Mouse (Mus musculus) heart, embryonic 14.5 days (tissue): ENCODE measurements around the gene Dydc2. TPM values are rescaled to one million over a fixed set of nuclear protein-coding genes. Genes with fewer than 3 reads are reported as not detected.

Experiments
- ATAC-seq: fragments of 200-750 bp; cut with Nextera tagmentation; 2 replicates; pipeline ENCODE4 v1.8.0; 2017; ENCODE audit warnings: low read depth, moderate TSS enrichment; ENCODE audit not compliant: insufficient number of reproducible peaks, insufficient read depth, low FRiP score
- H3K27ac ChIP-seq, 2 experiments: fragments of 200-500 bp in 1 of 2; fragments of 300-500 bp in 1 of 2; sonication (generic) in 1 of 2; replicated peaks in 1 of 2; 2 replicates each; pipeline ENCODE4 v1.5.1; 2012 to 2014; ENCODE audit warnings: low read depth in 2 of 2, low read length in 2 of 2, control low read depth in 1 of 2, mild to moderate bottlenecking in 1 of 2, mixed read lengths in 1 of 2; ENCODE audit not compliant: control insufficient read depth in 1 of 2, insufficient read depth in 1 of 2
- H3K27me3 ChIP-seq: fragments of 300-500 bp; sonication (generic); 2 replicates; pipeline ENCODE4 v1.6.1; 2014; ENCODE audit warnings: mild to moderate bottlenecking, low read length, control low read depth; ENCODE audit not compliant: control insufficient read depth, insufficient read depth
- H3K36me3 ChIP-seq: fragments of 300-500 bp; sonication (generic); 2 replicates; pipeline ENCODE4 v1.6.1; 2014; ENCODE audit warnings: mild to moderate bottlenecking, control low read depth, low read length, mixed read lengths; ENCODE audit not compliant: control insufficient read depth, insufficient read depth
- H3K4me1 ChIP-seq, 2 experiments: fragments of 200-500 bp in 1 of 2; fragments of 300-500 bp in 1 of 2; sonication (generic) in 1 of 2; 2 replicates each; pipeline ENCODE4 v1.6.1; 2012 to 2014; ENCODE audit warnings: low read length in 2 of 2, control low read depth in 1 of 2, mixed read lengths in 1 of 2; ENCODE audit not compliant: control insufficient read depth in 2 of 2, insufficient read depth in 2 of 2
- H3K4me2 ChIP-seq: fragments of 300-500 bp; sonication (generic); 2 replicates; pipeline ENCODE4 v1.6.1; 2014; ENCODE audit warnings: mild to moderate bottlenecking, low read length
- H3K4me3 ChIP-seq, 2 experiments: fragments of 200-500 bp in 1 of 2; fragments of 300-500 bp in 1 of 2; sonication (generic) in 1 of 2; 2 replicates each; pipeline ENCODE4 v1.5.1; 2012 to 2014; ENCODE audit warnings: low read length in 2 of 2, mild to moderate bottlenecking in 2 of 2, control low read depth in 1 of 2, low read depth in 1 of 2, moderate library complexity in 1 of 2; ENCODE audit not compliant: control insufficient read depth in 1 of 2, insufficient read depth in 1 of 2
- H3K9ac ChIP-seq: fragments of 300-500 bp; sonication (generic); 2 replicates; pipeline ENCODE4 v1.6.1; 2014; ENCODE audit warnings: mild to moderate bottlenecking, low read length
- H3K9me3 ChIP-seq: fragments of 300-500 bp; sonication (generic); 2 replicates; pipeline ENCODE4 v1.6.1; 2016; ENCODE audit warnings: low read length, control low read depth; ENCODE audit not compliant: control insufficient read depth
- WGBS: fragments of 180-500 bp; shearing (Covaris S2); extraction: QIAGEN DNeasy Blood & Tissue Kit; methylation state at CpG from one replicate; pipeline ENCODE4 v1.1.7; 2014; 5-methylcytosine and 5-hydroxymethylcytosine counted together
- polyA plus RNA-seq: library from polyadenylated mRNA; unstranded; fragments of >200 nt; fragmentation: Nextera tagmentation; extraction: Ambion mirVana; gene quantifications from 2 replicates; pipeline ENCODE4 v1.2.1, GENCODE M21; 2014

The Dydc2 gene
- polyA plus RNA-seq, 1 experiment from 2014 or later, result 0.34 TPM

- peaks cover 13 to 24% of the 10 kb centered on the region in 2 experiments for H3K4me1 ChIP-seq
- H3K9ac ChIP-seq, result 0 out of 2 replicates have a peak overlapping the region, but pooled peaks have one; percentile 3
- H3K4me2 ChIP-seq, result peak overlapping the region; percentile 53
- no peak for ATAC-seq
- H3K9me3 ChIP-seq, result no peaks in the 10 kb centered on the region
- H3K27me3 ChIP-seq, result no peaks in the 10 kb centered on the region
- no peaks in the 10 kb centered on the region for H3K36me3 ChIP-seq
- WGBS, result 2% methylated on average over 5 of the region's 5 CpGs
- peak overlapping the region; percentile 41 to 80 for H3K27ac ChIP-seq
- no peak overlapping the region; a peak in 1 of 4 replicates for H3K4me3 ChIP-seq
Measured at GRCm38 (mm10) chr14:41017460-41017859, 51.5 kb downstream of the Dydc2 start.

GRCm38 (mm10) chr14:41014701-41015240, 54.2 kb downstream of the Dydc2 start:
- H3K27me3 ChIP-seq, result no peaks in the 10 kb centered on the region
- no peak for ATAC-seq
- 51% methylated on average over 5 of the region's 5 CpGs for WGBS

GRCm38 (mm10) chr14:41013630-41014613, 55.1 kb downstream of the Dydc2 start, which contains the start of gene Fam213a:
Fam213a (minus strand) TSS chr14:41013788.
- Histone ChIP-seq H3K4me1 (peaks cover 13 to 24% of the 10 kb centered on the region in 2 experiments), H3K27me3 (no peaks in the 10 kb centered on the region), H3K27ac (peak within 1 kb of the TSS in 1 of 2 experiments; percentile 85; a peak in 3 of 4 replicates), H3K4me3 (peak within 1 kb of the TSS; percentile 59 to 73), H3K9me3 (no peaks in the 10 kb centered on the region), H3K9ac (peak within 1 kb of the TSS; percentile 87), H3K4me2 (peak within 1 kb of the TSS; percentile 97), H3K36me3 (no peaks in the 10 kb centered on the region)
- peak; percentile 91 for ATAC-seq
- WGBS, result 4% methylated on average over 32 of the region's 32 CpGs

More at GRCm38 (mm10) chr14:41014701-41015240, 54.2 kb downstream of the Dydc2 start:
- Histone ChIP-seq H3K4me3 (no peak overlapping the region), H3K36me3 (no peaks in the 10 kb centered on the region), H3K4me2 (no peak overlapping the region), H3K27ac (no peak overlapping the region), H3K9ac (no peak overlapping the region), H3K9me3 (no peaks in the 10 kb centered on the region), H3K4me1 (peaks cover 13 to 24% of the 10 kb centered on the region in 2 experiments)

DNA sequence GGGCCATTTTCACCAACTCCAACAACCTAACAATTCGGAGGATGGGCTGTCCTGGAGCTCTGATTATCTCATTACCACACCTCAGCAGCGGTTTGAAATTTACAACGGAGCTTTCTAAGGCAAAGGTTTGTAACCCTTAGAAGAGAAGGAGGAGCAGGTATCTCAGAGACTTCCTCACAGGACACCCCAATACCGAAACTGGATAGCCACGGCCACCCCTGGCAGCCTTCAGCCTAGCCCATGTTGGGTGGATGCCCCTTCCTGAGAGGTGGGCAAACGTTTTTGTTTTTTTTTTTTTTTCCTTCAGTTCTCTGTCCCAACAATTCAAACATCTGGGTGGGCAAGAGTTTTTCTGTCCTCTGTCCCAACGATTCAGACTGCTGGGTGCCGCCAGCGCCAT, 55.9 kb downstream of the Dydc2 start:
- 17% methylated on average over 9 of the region's 9 CpGs for WGBS
- H3K27me3 ChIP-seq, result no peaks in the 10 kb centered on the region
- H3K9me3 ChIP-seq, result no peaks in the 10 kb centered on the region
- H3K36me3 ChIP-seq, result no peaks in the 10 kb centered on the region
- peak overlapping the region; percentile 87 for H3K9ac ChIP-seq
- no peak for ATAC-seq
- peak overlapping the region; percentile 59 to 73 for H3K4me3 ChIP-seq
- peaks cover 13 to 24% of the 10 kb centered on the region in 2 experiments for H3K4me1 ChIP-seq
- H3K27ac ChIP-seq, result no peak overlapping the region; a peak in 1 of 4 replicates
- peak overlapping the region; percentile 97 for H3K4me2 ChIP-seq

DNA sequence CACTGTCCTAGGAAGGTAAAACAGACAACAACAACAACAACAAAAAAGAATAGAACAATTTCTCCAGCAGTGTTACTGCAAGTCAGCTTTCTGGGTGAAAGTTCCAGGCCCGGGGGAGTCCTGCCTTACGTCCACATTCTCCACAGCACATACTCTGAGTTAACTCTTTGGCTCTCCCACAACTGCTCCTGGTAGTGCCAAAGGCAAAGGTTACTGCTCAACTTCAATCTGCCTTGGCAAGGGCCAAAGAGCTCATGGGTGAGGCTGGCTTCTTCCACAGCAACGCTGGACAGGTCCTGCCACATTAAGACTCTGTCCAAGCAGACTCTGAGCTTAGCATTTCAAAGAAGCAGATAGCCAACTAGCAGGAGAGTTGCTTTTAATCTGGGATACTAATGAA, 57.1 kb downstream of the Dydc2 start:
- Histone ChIP-seq H3K27me3 (no peaks in the 10 kb centered on the region), H3K36me3 (no peaks in the 10 kb centered on the region), H3K9me3 (no peaks in the 10 kb centered on the region), H3K4me1 (peaks cover 12 to 15% of the 10 kb centered on the region in 2 experiments), H3K4me3 (no peak overlapping the region), H3K9ac (no peak overlapping the region), H3K4me2 (no peak overlapping the region), H3K27ac (no peak overlapping the region)
- WGBS, result 82% methylated on average over 3 of the region's 3 CpGs
- no peak for ATAC-seq

DNA sequence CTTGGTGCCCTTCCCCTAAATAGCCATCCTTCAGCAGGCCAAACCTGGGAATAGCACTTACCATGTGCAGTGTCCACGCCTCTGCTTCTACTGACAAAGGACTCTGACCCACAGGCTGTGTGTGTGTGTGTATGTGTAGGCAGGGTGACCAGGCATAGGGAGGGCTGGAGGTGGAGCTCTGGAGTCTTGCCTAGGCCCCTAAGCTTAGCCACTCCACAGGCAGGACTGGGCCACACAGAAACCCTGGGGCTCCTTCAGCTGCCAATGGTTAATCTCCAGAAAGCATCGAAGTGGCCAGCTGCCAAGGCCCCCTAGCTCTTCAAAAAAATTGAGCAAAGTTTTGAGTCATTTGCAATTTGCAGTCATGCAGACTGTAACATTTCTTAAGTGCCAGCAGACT, 60.9 kb downstream of the Dydc2 start:
- no peak overlapping the region for H3K4me3 ChIP-seq
- H3K27ac ChIP-seq, result no peak overlapping the region
- no peaks in the 10 kb centered on the region for H3K27me3 ChIP-seq
- H3K4me2 ChIP-seq, result no peak overlapping the region
- 54% methylated on average over 2 of the region's 2 CpGs for WGBS
- H3K9ac ChIP-seq, result no peak overlapping the region
- H3K9me3 ChIP-seq, result no peaks in the 10 kb centered on the region
- peaks cover 10 to 14% of the 10 kb centered on the region in 2 experiments; a peak in 3 of 4 replicates for H3K4me1 ChIP-seq
- no peaks in the 10 kb centered on the region for H3K36me3 ChIP-seq
- no peak; the same call in 1 of the 2 replicates for ATAC-seq

GRCm38 (mm10) chr14:41007641-41008040, 61.4 kb downstream of the Dydc2 start:
- Histone ChIP-seq H3K27me3 (no peaks in the 10 kb centered on the region), H3K4me2 (no peak overlapping the region), H3K9me3 (no peaks in the 10 kb centered on the region), H3K36me3 (no peaks in the 10 kb centered on the region), H3K27ac (no peak overlapping the region), H3K4me3 (no peak overlapping the region), H3K9ac (no peak overlapping the region), H3K4me1 (peaks cover 8 to 12% of the 10 kb centered on the region in 2 experiments; a peak in 3 of 4 replicates)
- 22% methylated on average over 5 of the region's 5 CpGs for WGBS
- no peak for ATAC-seq
